Mouse (Mus musculus) liver, postnatal 0 days (tissue): ENCODE results near the gene Ptgis. TPM values are rescaled to one million over a fixed set of nuclear protein-coding genes. Genes with fewer than 3 reads are reported as not detected.

Source experiments
- ATAC-seq: fragments of 200-750 bp; cut with Nextera tagmentation; 2 replicates; pipeline ENCODE4 v1.8.0; 2017; ENCODE audit warnings: mild to moderate bottlenecking, moderate library complexity
- DNase-seq: peaks from one replicate; pipeline ENCODE4 v3.0.0-alpha.2; 2016
- H3K27ac ChIP-seq: fragments of 300-500 bp; sonication (generic); 2 replicates; pipeline ENCODE4 v1.5.1; 2014; ENCODE audit warnings: antibody characterized with exemption, moderate library complexity, mild to moderate bottlenecking, low read depth
- H3K27me3 ChIP-seq: fragments of 300-500 bp; sonication (generic); 2 replicates; pipeline ENCODE4 v1.6.1; 2014; ENCODE audit warnings: low read length, control low read depth, mixed read lengths; ENCODE audit not compliant: insufficient read depth
- H3K36me3 ChIP-seq: fragments of 300-500 bp; sonication (generic); replicated peaks from 2 replicates; pipeline ENCODE4 v1.6.1; 2014; ENCODE audit warnings: mild to moderate bottlenecking, control low read depth, low read length, moderate library complexity, mixed read lengths; ENCODE audit not compliant: insufficient read depth
- H3K4me1 ChIP-seq: fragments of 300-500 bp; sonication (generic); 2 replicates; pipeline ENCODE4 v1.6.1; 2014; ENCODE audit warnings: antibody characterized with exemption, mild to moderate bottlenecking, control low read depth; ENCODE audit not compliant: insufficient read depth
- H3K4me2 ChIP-seq: fragments of 300-500 bp; sonication (generic); 2 replicates; pipeline ENCODE4 v1.6.1; 2014; ENCODE audit warnings: low read depth, mild to moderate bottlenecking, low read length, moderate library complexity, mixed read lengths
- H3K4me3 ChIP-seq: fragments of 300-500 bp; sonication (generic); 2 replicates; pipeline ENCODE4 v1.5.1; 2014; ENCODE audit warnings: low read depth, low read length
- H3K9ac ChIP-seq: fragments of 300-500 bp; sonication (generic); replicated peaks from 2 replicates; pipeline ENCODE4 v1.6.1; 2014; ENCODE audit warnings: mild to moderate bottlenecking, moderate library complexity
- H3K9me3 ChIP-seq: fragments of 300-500 bp; sonication (generic); 2 replicates; pipeline ENCODE4 v1.6.1; 2016; ENCODE audit warnings: mild to moderate bottlenecking, control low read depth, low read length, mixed read lengths
- CTCF ChIP-seq: sonication (generic); IDR thresholded peaks from 2 replicates; pipeline ENCODE4 v1.5.1; 2016; ENCODE audit warnings: antibody characterized with exemption, low read depth
- EP300 ChIP-seq: IDR thresholded peaks from 2 replicates; pipeline ENCODE4 v1.6.1; 2016; ENCODE audit warnings: antibody characterized with exemption, low read depth, mild to moderate bottlenecking
- WGBS: fragments of 180-500 bp; shearing (Covaris S2); extraction: QIAGEN DNeasy Blood & Tissue Kit; methylation state at CpG from one replicate; pipeline ENCODE4 v1.1.7; 2014; ENCODE audit not compliant: insufficient replicate concordance; 5-methylcytosine and 5-hydroxymethylcytosine counted together
- polyA plus RNA-seq: library from polyadenylated mRNA; unstranded; fragments of >200 nt; fragmentation: Nextera tagmentation; extraction: Ambion mirVana; gene quantifications from 2 replicates; pipeline ENCODE4 v1.2.1, GENCODE M21; 2015

Gene Ptgis
- polyA plus RNA-seq, 1 experiment from 2014 or later: 1.8 TPM

GRCm38 (mm10) chr2:167250003-167250735 lies 9.8 kb upstream of the Ptgis start:
- Histone ChIP-seq H3K9ac (no peak overlapping the region), H3K4me1 (no peaks in the 10 kb centered on the region), H3K4me3 (no peak overlapping the region), H3K27me3 (no peaks in the 10 kb centered on the region), H3K9me3 (no peaks in the 10 kb centered on the region), H3K36me3 (no peaks in the 10 kb centered on the region), H3K4me2 (no peak overlapping the region), H3K27ac (no peak overlapping the region)
- DNase-seq: no peak
- ATAC-seq: no peak
- WGBS: 55% methylated on average over 10 of the region's 11 CpGs
- TF ChIP-seq EP300 (no peak), CTCF (no peak)

- TF ChIP-seq CTCF: no peak
- no peak for TF ChIP-seq EP300
- Histone ChIP-seq H3K4me1 (no peaks in the 10 kb centered on the region), H3K9me3 (no peaks in the 10 kb centered on the region), H3K4me2 (no peak overlapping the region), H3K9ac (no peak overlapping the region), H3K4me3 (no peak overlapping the region), H3K36me3 (no peaks in the 10 kb centered on the region), H3K27me3 (no peaks in the 10 kb centered on the region), H3K27ac (no peak overlapping the region)
- ATAC-seq (no peak), DNase-seq (no peak)
- WGBS: 67% methylated on average over 3 of the region's 3 CpGs
These were observed 9.2 kb upstream of the Ptgis start for GRCm38 (mm10) chr2:167249591-167249990.

- H3K4me3 ChIP-seq: no peak overlapping the region
- DNase-seq: no peak
- H3K9me3 ChIP-seq: peaks cover 4% of the 10 kb centered on the region; the same call in 1 of the 2 replicates
- 61% methylated on average over 2 of the region's 2 CpGs for WGBS
- no peak overlapping the region for H3K9ac ChIP-seq
- H3K4me2 ChIP-seq: no peak overlapping the region
- H3K36me3 ChIP-seq: no peaks in the 10 kb centered on the region
- no peaks in the 10 kb centered on the region for H3K27me3 ChIP-seq
- no peak for ATAC-seq
- no peaks in the 10 kb centered on the region for H3K4me1 ChIP-seq
- TF ChIP-seq EP300 (no peak), CTCF (no peak)
- no peak overlapping the region for H3K27ac ChIP-seq
These were observed 7.4 kb upstream of the Ptgis start for GRCm38 (mm10) chr2:167247823-167248222.

GRCm38 (mm10) chr2:167246704-167247103 lies 6.3 kb upstream of the Ptgis start:
- Histone ChIP-seq H3K4me2 (no peak overlapping the region), H3K9ac (no peak overlapping the region), H3K27ac (no peak overlapping the region), H3K4me3 (no peak overlapping the region), H3K9me3 (peaks cover 4% of the 10 kb centered on the region; the same call in 1 of the 2 replicates), H3K4me1 (no peaks in the 10 kb centered on the region), H3K36me3 (no peaks in the 10 kb centered on the region), H3K27me3 (no peaks in the 10 kb centered on the region)
- TF ChIP-seq EP300: no peak
- TF ChIP-seq CTCF: no peak
- DNase-seq (no peak), ATAC-seq (no peak)
- WGBS: 76% methylated on average over 7 of the region's 7 CpGs

GRCm38 (mm10) chr2:167244892-167245291 lies 4.5 kb upstream of the Ptgis start:
- TF ChIP-seq CTCF (peak; percentile 30), EP300 (no peak)
- no peak overlapping the region for H3K27ac ChIP-seq
- WGBS: 67% methylated on average over 4 of the region's 4 CpGs

GRCm38 (mm10) chr2:167243831-167244563 lies 3.6 kb upstream of the Ptgis start:
- 78% methylated on average over 4 of the region's 4 CpGs for WGBS
- TF ChIP-seq CTCF: no peak
- no peak for TF ChIP-seq EP300
- ATAC-seq: no peak

More at GRCm38 (mm10) chr2:167244892-167245291, 4.5 kb upstream of the Ptgis start:
- no peak overlapping the region for H3K4me2 ChIP-seq
- H3K9ac ChIP-seq: no peak overlapping the region
- ATAC-seq (no peak), DNase-seq (no peak)
- peaks cover 4% of the 10 kb centered on the region; the same call in 1 of the 2 replicates for H3K9me3 ChIP-seq
- H3K4me3 ChIP-seq: no peak overlapping the region
- H3K27me3 ChIP-seq: peaks cover 11% of the 10 kb centered on the region
- H3K4me1 ChIP-seq: 0 out of 2 replicates have a peak, but pooled peaks cover 4% of the 10 kb centered on the region
- no peaks in the 10 kb centered on the region for H3K36me3 ChIP-seq

More at GRCm38 (mm10) chr2:167243831-167244563, 3.6 kb upstream of the Ptgis start:
- H3K27ac ChIP-seq: no peak overlapping the region
- no peak overlapping the region for H3K9ac ChIP-seq
- H3K36me3 ChIP-seq: no peaks in the 10 kb centered on the region
- no peak overlapping the region for H3K4me3 ChIP-seq
- peaks cover 20% of the 10 kb centered on the region for H3K27me3 ChIP-seq
- H3K4me2 ChIP-seq: no peak overlapping the region
- DNase-seq: no peak
- peaks cover 4% of the 10 kb centered on the region; the same call in 1 of the 2 replicates for H3K9me3 ChIP-seq
- H3K4me1 ChIP-seq: 0 out of 2 replicates have a peak, but pooled peaks cover 4% of the 10 kb centered on the region
